Mouse (Mus musculus) thymus, postnatal 14 days (tissue): ENCODE measurements around the gene Pik3r5.

Experiments
- DNase-seq: peaks from one replicate; pipeline ENCODE4 v3.0.0; 2021

Pik3r5 gene

DNA sequence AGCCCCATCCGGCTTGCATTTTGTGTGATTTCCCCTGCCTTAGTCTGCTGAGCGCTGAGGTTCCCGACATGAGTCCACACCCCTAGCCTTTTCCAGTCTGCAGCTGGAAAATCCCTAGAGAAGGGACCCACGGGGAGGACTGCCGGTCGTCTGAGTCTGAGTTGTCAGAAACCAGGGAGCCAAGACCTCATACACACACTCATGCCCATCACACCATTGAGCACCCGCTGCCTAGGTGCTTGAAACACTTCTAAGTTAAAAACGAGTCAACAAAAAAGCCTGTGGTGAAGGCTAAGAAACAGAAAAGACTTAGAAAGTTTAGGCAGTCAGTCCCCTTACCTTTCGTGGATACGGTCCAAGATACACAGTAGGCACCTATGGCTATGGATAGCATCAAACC lies 55.8 kb downstream of the Pik3r5 start:
- no peak for DNase-seq

DNA sequence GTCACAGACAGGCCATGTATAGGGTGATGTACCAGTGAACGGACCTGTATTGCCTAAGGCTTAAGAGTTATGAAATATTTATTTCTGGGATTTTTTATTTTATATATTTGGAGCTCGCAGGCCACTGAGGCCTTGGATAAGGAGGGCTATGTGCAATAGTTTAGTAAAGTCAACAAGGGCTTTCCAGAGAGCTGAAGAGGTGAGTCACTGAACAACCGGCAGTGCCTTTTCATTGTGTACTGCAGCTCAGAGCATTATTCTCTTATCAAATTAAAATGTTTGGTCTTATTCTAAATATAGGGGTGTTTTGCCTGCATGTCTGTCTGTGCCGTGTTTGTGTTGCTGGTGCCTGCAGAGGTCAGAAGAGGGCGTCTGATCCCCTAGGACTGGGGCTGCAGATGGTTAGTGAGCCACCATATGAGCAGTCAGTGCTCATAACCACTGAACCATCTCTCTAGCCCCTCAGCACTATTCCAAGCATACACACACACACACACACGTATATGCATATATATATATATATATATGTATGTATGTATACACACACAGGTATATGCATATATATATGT lies 56.4 kb downstream of the Pik3r5 start:
- no peak for DNase-seq

DNA sequence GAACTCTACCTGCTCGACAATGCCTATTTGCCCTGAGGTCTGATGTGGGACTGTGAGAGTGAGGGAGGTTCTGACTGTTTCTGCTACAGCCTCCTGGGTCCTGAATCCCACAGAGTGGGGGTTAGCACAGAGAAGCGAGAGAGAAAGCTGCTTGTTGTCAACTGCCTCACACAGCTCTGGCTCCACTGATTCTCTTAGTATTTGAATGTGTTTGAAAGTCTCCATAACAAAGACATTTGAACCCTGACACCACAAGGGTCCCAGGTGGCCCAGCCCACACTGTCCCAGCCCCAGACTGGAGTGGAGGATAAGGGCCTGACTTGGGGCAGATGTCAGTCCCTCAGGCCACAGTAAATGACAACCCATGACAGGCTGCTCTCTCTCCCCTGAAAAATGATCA lies 57.3 kb downstream of the Pik3r5 start:
- DNase-seq = no peak

DNA sequence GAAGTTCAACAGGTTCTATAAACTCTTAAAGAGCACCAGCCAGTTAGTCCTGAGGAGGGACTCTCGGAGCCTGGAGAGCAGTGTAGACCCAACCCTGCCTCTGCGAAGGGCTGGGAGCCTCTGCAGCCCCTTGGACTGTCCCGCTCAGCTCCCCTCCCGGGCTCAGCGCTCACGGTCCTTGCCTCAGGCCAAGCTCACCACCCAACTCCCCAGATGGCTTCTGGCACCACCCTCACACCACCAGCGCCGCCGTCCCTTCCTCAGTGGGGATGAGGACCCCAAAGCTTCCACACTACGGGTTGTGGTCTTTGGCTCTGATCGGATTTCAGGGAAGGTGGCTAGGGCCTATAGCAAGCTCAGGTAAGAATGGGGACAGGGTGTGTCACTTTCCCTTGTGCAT lies 60.7 kb downstream of the Pik3r5 start:
- no peak for DNase-seq

DNA sequence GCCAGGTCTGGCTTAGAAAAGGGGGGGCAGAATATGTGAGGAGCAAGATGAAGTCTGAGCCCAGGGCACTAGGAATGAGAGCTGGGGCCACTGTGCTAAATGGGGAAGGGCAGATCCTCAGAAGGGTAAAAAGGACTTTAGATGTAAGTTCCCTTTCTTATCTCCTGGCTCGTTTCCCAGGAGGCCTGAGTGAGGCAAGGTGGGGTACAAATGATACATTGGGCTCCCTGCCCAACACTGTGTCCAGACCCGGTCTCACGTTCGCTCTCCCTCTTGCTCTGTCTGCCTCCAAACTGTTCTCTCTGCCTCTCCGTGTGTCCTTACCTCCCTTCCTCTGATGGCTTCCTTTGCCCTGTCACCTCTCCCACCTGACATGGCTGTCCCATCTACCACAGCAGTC lies 61.8 kb downstream of the Pik3r5 start:
- no peak for DNase-seq

DNA sequence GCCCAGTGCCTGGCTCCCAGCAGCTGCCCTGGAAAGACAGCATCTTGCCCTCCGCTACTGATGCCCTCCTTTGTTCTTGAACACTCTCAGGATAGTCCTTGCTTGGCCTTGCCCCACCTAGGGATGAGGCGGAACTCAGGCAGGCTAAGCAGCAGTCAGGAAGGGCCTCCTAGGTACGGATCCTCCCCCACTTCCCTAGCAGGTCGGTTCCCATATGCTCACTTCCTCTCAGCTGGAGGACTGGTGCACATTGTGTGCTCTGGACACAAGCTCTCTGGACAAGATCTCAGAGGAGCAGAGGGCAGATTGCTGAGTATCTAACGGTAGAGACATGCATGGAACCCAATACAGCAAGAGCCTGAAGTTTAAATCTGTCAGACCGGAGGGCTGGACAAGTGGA lies 65.2 kb downstream of the Pik3r5 start:
- DNase-seq = no peak

DNA sequence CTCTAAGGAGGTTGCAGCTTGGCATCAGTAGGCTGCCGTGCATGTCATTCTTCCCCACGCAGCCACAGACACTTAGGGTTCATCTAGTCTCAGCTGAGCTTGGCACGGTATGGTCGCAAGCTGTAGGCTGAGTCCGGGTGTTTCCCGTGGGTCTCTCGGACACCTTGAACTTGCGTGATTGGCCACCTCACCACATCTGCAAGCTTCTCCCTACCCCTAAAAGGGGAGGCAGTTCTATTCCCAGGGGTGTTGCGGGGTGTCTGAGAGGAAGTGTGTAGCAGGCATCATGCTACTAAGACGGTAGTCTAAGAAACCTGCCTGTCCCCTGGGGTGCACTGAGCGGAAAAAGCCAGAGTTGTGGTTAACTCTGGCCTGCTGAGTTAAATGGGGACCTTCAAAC lies 66.6 kb downstream of the Pik3r5 start:
- DNase-seq = no peak

DNA sequence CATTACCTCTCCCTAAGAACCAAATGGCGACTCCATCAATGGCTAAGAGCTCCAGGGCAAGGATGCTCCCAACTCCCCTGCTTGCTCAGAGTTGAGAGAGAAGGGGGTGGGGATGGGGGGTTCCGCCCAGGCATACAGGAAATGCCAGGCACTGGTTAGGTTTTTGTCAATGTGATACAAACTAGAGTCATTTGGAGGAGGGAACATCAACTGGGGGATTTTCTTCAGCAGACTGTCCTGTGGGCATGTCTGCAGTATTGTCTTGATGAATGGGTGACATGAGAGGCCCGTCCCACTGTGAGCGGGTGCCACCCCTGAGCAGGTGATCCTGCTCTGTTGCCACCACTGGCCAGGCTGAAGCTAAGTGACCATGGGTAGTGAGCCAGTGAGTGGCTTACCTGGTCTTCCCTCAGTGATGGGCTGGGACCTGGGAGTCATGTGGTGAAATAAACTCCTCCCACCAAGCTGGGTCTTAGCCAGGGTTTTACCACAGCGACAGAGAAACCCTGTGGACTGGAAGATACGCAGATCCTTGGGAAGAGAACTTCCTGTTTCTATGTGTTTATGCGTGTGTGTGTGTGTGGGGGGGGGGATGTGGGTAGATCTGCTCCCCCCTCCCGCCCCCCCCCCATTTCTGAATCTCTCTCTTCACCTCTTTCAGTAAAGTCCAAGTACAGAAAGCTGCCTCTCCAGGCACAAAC lies 67.2 kb downstream of the Pik3r5 start:
- no peak for DNase-seq

DNA sequence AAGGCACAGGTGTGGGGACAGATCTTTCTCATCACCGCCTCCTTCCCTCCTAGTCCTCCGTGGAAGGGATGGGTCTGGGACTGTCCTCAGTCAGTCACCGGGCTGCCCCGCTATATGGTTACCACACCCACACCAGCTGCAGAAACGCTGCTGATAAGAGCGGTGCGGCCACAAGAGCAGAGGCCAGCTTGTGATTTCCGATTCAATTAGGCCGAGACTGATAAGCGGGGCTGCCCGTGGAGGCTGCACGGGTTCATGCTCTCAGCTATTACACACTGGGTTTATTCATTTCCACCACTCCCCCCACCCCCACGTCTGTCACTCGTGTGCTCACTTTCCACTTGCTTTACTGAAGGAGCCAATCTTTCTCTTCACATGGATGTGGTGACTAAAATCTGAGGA lies 69.0 kb downstream of the Pik3r5 start:
- DNase-seq = no peak

DNA sequence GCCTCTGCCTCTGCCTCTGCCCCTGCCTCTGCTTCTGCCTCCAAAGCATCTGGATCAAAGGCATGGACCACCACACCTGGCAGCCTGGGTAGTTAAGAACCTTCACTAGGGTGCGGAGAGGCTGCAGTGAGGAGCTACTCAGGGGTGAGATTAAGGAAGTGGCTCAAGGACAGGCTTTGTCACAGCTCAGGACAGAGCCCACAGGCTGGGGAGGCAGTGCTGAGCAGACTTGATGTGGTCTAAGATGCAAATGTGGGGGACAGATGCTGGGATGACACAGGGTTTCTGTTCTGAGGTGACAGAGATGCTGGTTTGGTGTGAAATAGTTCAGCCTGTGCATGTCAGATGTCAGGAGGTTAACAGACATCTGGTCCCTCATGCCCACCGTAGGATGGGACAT lies 70.5 kb downstream of the Pik3r5 start:
- DNase-seq = no peak

DNA sequence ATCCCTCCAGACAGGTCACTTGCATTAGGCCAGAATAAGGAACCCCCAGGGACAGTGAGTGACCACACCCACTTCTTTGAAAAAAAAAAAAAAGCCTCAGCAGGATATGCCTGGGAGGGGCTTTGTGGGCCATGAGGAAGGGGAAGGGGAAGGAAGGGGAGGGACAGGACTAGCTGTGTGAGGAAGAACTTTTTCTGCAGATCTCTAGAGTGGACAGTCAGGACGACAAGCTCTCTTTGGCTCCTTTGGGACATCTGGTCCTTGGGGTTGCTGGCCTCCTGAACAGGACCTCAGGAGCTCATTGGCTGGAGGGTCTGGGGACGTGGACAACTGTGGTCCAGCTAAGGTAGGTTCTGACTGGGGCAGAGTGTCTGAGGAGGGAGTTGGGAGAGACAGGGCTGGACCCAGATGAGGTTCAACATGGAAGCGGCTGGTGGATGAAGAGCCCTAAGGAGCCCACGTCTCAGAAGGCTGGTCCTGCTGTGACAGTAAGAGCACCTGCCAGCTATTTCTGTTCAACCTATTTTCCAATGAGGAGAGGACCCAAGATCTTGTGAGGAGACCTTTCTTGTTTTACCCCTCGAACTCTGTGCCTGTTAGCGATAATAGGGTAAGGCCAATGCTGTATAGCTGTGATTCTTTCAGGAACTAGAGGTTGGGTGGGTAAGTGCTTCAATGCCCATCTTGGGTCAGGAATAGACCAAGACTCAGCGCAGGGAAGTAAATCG lies 71.1 kb downstream of the Pik3r5 start, which contains the start of gene Pik3r6:
Pik3r6 (plus strand) TSS at position 118 of the 728 bp plus-strand sequence.
- DNase-seq = no peak

DNA sequence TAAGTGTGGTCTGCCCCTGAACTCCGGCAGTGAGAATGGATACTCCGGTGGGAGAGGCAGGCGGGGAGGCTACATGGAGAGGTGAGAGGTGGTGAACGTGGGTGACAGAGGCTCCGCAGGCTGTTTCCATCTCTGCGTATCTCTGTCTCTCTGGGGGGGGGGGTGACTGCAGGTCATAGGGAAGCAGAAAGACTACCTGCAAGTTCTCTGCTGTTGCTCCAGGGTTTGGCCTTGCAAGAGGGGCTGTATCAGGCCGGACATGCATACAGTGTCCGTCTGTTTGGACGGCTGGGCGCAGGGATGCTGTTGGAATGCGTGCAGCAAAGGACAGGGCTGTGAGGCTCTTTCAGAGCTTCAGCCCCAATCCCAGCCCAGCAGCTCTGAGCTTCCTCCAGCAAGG lies 73.0 kb downstream of the Pik3r5 start:
- DNase-seq = no peak

DNA sequence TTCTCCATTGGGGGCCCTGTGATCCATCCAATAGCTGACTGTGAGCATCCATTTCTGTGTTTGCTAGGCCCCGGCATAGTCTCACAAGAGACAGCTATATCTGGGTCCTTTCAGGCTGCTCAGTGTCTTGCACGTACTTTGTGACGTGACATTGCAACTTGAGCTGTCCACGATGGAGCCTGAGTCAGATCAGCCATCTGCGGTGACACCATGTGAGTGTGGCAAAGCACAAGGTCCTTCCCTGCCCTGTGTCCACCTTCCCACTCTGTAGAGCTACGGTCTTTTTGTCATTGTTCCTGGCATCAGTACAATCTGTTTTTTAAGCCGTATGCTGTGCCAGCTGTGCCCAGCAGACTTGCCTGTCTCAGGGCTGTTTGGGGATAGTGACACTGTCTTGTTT lies 75.3 kb downstream of the Pik3r5 start:
- DNase-seq = no peak

- no peak for DNase-seq
These were observed 76.7 kb downstream of the Pik3r5 start for GRCm38 (mm10) chr11:68508619-68509018.

- DNase-seq = no peak
These were observed 77.3 kb downstream of the Pik3r5 start for GRCm38 (mm10) chr11:68509194-68509593.

DNA sequence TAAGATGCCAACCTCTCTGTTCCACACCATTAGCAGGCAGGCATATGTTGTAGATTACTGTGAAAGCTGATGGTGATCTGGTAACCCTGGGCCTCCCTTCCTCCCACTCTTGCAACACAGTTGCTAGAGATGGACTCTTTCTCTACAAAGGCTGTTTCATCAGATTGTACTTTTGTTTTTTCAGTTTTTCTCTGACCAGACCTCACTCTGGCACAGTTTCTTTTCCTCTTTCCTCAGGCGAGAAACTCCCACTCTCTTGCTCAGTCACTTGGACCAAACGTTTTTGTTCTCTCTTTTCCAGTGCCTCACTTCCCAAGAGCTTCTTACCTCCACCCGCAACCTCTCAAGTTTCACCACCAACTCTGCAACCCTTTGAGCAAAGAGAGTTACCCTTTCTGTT lies 82.0 kb downstream of the Pik3r5 start:
- DNase-seq = no peak

- no peak for DNase-seq
These were observed 87.4 kb downstream of the Pik3r5 start for GRCm38 (mm10) chr11:68519362-68519761.

DNA sequence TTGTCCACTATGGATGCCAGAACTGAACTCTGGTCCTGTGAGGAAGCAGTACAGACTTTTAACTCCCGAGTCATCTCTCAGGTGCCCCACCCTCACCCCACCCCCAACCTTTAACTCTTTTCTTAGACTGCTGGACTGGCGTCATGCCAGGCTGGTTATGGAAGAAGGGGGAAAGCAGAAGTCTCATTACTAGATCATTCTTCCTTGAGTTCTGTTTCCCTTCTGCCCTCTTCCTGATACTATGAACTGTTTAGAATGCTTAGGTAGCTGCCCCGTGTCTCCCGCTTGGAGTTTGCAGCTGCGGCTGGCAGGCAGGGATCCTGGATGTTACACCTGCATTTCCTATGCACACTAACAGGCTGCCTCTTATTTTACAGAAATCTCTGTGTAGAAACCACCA lies 87.9 kb downstream of the Pik3r5 start:
- no peak for DNase-seq

- DNase-seq = no peak
These were observed 88.5 kb downstream of the Pik3r5 start for GRCm38 (mm10) chr11:68520439-68520838.

DNA sequence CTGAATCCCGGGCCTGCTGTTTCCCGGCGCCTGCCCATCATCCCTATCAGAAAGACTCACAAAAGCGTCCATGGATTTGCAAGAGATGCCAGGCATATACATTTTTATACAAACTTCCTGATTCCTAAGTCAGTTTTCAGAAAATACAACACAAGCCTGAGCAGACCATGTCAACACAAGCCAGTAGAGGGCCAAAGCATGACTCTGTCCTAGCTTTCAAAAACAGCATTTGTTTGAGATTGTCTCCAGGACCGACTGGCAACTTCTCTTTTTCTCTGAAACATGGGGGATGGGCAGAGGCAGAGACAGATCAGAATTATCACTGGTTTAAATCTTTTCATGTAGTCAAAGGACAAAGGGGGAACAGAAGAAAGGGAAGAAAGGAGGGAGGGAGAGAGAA lies 89.4 kb downstream of the Pik3r5 start:
- no peak for DNase-seq

- no peak for DNase-seq
These were observed 94.5 kb downstream of the Pik3r5 start for GRCm38 (mm10) chr11:68526441-68526840.

DNA sequence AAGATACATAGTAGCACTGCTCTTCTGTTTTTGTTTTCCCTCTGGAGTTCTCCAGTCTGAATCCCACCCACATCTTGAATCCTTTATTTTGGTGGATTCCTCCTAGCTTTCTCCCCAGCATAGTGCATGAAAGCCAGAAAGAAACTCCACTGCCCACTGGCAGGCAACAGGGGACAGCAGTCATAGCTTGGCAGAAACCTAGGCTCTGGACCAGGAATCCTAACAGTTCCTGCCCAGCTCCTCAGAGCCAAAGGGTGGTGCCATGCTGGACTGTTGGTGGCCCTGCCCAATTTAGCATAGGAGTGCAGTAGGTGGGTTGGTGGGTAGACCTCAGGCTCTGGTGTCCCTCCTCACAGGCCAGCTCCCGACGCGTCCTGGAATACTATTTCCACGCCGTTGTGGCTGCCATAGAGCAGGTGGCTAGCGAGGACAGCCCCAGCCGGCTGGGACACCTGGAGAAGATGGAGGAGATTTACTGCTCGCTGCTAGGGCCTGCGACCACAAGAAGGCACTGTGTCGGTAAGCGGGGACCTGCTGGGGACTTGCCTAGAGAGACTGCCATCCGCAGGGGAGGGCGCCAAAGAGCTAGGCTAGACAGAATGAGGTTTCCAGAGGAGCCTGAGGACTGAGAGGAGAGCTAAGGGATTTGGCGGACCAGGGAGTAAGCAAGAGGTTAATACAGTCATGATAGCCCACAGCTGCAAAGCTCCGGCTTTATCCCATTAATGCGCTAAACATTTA lies 99.3 kb downstream of the Pik3r5 start:
- DNase-seq = peak; percentile 80

GRCm38 (mm10) chr11:68531941-68532535 lies 100.1 kb downstream of the Pik3r5 start:
- DNase-seq = no peak
